Mouse (Mus musculus): ENCODE measurements at regions not wholly inside any gene's neighbourhood (a gene's known extent, or its start where the extent isn't known, plus 50 kb on each side); places are given as distances from the start of the nearest gene placed in this dataset.

DNA sequence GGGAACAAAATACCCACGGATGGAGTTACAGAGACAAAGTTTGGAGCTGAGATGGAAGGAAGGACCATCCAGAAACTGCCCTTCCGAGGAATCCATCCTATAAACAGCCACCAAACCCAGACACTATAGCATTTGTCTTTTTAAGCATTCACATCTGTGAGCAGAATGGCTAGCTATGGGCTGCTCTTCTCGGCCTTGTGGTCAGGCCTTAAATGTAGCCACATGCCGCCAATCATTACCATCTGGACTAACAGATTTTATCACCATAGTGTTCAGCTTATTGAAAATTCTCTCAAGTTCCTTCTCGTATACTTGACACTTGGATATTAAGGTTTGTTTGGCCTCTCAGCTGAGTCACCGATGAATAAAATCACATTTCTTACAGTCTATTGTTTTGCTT lies 146.0 kb upstream of the Avpr1a start:
- no peak for TF ChIP-seq CTCF (conservative IDR thresholded peaks at IDR 0.05; ENCODE audit: insufficient read depth, insufficient read length, low read depth, low read length)
- no peak for TF ChIP-seq POLR2A (IDR thresholded peaks at IDR 0.05; ENCODE audit: low read depth, low read length)

Data from kidney, adult 2 months (tissue).